Mouse (Mus musculus) monocyte, adult 2 months (primary cell): ENCODE data around the gene Plppr2.
A peak's percentile ranks its signal among the peaks of the same experiment; 100 is the strongest.

Source experiments
- DNase-seq, 2 experiments: peaks; one replicate each; pipeline ENCODE4 v3.0.0; 2022; ENCODE audit warnings: low spot score in 2 of 2, low read depth in 1 of 2

Plppr2 gene

DNA sequence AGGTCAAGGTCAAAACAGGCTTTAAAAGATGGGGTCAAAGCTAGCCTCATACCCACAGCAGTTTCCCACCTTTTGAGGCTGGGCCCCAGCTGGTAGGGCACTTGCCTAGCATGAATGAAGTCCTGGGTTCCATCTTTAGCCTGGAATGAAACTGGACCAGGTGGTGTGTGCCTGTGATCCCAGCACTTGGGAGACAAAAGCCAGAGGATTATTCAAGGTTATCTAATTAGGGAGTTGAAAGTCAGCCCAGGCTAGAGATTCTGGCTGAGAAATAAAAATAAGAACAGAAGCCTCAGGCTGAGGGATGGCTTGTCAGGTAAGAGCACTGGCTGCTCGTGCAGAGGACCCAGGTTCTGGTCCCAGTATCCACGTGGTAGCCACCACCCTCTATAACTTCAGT is 4.8 kb upstream of the Plppr2 start:
- DNase-seq: no peak

DNA sequence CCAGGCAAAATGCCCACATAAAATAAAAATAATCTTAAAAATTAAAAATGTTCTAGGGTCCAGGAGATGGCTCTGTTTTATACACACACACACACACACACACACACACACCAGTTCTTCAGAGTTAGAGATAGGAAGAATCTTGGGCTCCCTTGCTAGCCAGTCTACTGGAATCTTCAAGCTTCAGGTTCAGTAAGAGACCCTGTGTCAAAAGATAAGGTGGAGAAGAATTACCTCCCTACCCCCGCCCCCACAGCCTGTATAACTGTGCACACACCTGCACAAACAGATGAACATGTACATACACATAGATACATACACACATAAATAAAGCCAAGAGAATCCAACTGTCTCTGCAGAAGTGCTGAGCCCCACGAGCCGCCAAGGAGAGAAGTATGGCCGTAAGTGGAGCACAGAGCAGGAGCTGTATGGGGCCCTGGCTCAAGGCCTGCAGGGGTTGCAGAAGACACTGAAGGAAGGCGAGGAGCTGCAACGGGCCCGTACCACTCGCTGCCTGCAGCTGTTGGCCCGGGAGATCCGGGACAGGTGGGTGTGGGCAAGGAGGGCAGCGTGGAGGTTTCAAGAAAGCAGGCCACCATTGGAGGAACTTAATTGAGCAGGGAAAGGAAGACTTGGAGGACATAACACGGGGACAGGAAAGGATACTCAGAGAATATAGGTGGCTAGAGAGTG is 4.2 kb upstream of the Plppr2 start:
- no peak for DNase-seq

DNA sequence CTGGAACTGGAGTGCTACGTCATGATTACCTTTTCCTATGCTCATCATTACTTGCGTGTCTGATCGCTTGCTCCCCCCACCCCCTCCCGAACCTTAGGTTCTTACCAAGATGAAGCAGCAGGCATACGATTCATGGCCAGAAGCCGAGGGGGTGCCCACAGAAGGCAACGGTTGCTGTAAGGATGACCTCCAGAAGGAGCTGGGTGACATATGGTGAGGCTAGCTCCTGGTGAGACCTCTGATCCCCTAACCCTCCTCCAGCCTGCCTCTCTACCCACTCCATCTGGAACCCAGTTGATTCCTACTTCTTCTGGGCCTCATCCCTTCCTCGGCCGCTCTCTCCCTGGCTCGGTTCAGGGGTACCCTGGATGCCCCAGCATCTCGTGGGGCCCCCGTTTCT is 2.8 kb upstream of the Plppr2 start:
- DNase-seq: no peak

DNA sequence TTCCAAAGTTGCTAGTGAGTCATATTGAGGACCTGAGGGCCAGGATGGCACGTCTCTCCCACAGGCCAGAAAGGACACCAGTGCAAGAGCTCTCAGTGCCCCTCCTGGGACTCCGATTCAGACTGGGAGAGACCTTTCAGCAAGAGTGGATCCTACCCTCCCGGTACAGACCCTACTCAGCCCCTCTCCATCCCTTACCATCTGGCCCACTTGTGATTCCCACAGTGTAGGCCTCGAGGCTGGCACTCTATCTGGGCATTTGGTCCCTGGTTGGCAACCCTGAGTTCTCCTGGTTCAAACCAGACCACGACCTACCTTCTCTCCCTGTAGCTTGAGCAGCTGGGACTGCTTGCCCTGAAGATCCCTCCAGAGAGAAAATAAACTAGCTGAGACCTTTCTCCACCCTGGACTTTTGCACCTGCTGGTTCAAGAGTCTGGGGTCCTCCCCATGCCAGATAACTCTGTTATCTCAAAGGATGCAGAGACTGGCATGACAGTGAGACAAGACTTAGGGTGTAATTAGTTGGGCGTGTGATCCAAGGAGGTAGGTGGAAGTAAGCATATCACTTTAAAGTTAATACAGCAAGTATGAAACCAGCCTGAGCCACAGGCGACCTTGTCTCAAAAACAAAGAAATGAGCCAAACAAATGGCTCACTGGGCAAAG is 1.2 kb upstream of the Plppr2 start:
- DNase-seq: no peak

DNA sequence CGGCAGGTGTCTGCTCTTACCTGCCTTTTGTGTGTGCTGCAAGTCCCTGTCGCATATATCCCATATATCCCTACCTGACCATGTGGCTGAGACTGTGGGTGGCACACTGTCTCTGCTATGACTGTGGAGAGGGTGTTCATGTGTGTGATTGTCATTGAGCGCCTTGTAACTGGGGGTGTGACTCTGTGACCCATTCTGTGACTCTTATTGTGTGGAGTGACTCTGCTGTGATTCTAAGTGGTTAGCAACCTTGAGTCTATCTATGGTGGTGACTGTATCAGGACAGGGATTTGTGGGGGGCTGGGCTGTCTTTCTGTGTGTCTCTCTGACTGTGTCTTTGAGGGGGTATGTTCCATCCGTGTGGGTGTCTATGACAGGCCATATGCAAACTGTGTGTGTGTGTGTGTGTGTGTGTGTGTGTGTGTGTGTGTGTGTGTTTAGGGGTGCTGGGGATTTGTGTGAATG is 910 bp downstream of the Plppr2 start:
- DNase-seq: no peak

DNA sequence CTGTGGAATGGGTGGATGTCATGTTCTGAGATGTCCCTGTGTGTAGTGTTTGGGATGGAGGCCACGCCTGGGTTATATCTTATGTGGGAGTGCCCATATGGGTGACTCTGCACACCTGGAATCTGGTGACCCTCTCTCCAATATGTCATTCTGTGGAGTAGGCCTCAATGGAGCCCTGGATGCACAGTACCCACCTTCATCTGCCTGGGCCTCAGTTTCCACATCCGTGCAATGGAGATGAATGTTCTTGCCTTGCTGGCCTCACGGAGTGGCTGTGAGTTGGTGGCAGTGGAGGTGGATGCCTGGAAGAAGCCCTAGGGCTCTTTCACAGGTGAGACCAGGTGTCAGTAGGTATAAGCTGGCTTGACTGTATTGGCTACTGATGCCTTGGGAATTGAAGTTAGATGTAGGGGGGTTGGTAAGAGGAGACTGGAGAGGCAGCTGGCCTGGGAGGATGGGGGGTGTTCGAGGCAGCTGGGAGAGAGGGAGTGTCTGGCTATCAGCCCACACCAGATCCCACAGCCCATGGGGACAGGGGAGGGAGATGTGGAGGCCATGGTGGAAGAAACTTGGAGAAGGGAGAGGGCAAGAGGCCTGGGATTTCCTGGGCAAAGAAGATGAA is 1.5 kb downstream of the Plppr2 start:
- no peak for DNase-seq

DNA sequence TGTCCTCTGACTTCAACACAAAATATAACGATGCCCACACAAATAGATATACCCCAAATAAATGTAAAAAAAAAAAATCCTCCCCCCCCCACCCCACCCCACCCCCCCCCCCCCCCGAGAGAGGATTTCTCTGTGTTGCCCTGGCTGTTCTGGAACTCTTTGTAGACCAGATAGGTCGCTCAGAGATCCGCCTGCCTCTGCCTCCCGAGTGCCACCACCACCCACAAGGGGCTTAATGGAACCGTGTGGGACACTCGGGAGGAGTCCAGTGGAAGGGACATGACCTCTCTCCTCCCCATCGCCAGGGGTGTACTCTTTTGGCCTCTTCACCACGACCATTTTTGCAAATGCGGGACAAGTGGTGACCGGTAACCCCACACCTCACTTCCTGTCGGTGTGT is 6.2 kb downstream of the Plppr2 start:
- DNase-seq: no peak

DNA sequence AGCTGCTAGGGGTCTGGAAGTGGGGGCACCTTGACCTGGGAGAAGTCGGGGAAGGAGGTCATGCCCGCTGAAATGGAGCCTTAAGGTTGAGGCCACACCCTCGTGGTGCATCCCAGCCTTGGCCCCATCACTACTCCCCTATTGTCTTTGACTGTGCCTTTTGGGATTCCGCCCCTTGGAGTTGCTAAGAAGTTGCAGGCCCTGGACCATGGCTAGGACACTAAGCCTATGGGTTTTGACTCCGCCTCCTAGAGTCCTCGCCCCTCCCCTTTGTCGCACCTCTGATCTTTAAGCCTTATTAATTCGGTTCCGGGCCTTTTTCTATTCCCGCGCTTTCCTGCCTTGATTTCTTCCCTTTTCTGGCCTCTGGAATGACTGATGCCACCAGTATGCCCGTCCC is 6.8 kb downstream of the Plppr2 start:
- no peak for DNase-seq

DNA sequence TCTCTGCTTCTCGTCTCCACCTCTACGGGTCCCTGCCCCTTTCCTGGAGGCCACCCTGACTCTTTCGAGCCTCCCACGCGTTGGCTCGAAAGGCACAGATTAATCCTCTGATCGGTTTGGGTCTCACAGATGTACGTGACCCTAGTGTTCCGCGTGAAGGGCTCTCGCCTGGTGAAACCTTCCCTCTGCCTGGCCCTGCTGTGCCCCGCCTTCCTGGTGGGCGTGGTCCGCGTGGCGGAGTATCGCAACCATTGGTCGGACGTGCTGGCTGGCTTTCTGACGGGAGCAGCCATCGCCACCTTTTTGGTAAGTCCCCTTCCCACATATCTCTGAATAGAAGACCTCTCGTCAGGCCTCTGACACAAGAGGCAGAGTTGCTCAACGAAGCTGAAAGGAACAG is 7.4 kb downstream of the Plppr2 start:
- DNase-seq: no peak

DNA sequence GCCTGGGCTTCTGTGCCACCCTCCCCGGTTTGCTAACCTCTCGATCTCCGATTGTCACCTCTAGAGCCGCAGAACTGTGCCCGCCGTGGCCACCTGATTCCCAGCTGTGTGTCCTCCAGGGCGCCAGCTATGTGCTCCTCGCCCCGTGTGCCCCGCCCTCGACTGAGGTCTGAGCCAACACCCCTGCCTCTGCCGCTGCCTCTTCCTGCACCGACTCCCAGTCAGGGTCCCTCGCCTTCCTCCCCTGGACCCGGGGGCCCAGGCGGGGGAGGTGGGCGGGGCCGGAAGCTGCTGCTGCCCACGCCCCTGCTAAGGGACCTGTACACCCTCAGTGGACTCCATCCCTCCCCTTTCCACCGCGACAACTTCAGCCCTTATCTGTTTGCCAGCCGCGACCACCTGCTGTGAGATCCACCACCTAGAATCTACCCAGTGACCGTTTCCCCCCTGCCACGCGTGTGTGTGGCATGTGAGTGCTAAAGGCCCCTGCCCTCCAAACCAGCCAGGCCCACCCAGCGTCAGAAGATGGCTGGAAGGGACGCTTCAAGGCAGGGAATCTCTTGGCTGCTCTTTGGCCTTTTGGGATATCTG is 10.8 kb downstream of the Plppr2 start:
- no peak for DNase-seq

DNA sequence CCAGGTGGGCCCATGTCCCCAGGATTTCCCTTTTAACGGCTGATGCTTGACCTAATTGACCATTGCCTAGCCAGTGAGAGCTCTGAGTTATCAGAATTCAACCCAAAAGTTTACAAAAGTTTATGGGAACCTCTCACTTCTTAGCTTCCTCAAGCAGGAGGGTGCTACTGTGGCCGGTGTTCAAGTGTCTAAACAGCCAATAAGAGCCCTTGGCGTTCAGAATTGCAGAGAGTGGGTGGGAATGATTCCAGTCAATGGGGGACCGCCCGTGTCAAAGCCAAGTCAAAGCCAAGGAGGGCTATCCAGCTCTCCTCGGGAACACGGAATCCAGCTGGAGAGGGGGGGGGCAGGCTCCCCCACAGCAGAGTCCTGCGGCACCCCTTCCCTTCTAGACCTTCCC is 11.3 kb downstream of the Plppr2 start:
- no peak for DNase-seq

DNA sequence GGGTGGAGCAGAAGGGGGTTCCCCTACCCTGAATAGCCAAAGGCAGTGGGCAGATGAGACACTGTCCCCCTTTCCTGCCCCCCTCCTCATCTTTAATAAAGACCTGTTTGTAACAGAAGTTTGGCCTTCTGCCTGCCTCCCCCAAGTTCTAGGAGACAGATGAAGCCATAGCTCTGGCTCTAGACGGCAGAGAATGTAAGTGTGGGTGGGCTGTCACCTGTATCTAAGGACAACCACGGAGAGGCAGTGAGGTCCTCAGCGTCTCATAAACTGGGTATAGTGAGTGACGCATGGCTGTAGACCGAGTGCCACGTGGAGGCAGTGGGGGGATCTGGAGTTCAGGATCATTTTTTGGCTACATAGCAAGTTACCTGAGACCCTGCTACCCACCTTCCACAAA is 12.0 kb downstream of the Plppr2 start:
- DNase-seq: no peak

DNA sequence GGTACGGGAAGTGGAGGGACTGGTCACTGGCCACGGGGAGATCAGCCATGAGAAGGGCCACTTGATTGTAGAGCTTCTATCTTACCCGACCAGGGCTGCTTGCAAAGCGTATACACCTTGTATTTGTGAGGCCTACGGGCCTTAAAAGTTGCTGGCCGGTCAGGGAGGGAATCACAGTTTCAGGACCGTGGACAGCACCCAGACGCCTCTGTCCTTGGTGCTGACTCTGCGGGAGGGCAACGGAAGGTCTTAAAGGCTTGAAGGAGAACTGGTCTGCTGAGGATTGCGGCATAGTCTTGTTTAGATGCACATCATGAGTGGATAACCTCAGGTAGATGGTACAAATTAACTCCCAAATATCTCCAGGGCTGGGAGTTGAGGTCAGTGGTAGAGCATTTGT is 13.5 kb downstream of the Plppr2 start:
- DNase-seq: peak; percentile 30 to 64

DNA sequence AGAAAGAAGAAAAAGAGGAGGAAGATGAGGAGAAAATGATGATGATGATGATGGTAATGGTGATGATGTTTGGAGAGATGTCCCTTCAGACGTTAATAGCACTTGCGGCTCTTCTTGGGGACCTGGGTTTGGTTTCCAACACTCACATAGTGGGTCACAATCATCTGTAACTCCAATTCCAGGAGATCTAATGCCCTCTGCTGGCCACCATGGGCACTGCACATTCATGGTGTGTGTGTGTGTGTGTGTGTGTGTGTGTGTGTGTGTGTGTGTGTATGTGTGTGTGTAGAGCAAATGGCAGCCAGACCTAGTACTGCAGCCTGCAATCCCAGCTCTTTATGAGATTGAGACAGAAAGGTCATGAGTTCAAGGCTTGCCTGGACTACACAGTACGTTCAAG is 15.1 kb downstream of the Plppr2 start:
- DNase-seq: no peak

DNA sequence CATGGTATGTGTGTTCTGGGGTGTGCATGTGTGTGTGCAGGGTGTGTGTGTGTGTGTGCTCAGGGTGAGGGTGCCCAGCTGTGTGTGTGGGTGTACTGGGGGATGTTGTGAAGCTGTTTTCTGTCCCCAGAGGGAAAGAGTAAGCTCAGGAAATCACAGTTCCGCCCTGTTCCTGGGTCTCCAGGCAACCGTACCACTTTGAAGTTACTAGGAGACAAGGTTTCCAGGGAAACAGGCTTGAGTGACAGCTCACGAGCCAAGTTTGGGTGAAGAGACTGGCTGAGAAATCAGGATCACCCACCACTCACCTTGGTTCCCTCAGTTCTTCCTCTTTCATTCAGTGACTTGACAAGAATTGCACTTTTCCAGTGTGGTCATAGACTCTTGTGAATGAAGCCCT is 16.8 kb downstream of the Plppr2 start:
- no peak for DNase-seq

DNA sequence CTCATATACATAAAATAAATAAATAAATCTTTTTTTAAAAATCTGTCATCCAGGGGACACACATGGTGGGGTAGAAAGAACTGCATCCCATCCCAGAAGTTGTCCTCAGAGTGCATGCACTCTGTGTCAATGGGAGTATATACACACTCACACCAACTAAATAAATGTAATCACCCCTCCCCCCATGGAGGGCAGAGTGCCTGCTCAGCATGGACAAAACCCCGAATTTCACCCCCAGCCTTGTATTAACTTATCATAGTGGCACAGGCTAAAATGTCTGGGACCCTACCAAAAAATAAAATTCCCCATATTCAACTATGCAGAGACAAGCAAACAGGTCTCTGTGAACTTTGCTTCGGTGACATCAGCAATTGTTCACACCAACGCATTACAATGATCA is 17.8 kb downstream of the Plppr2 start:
- DNase-seq: no peak

DNA sequence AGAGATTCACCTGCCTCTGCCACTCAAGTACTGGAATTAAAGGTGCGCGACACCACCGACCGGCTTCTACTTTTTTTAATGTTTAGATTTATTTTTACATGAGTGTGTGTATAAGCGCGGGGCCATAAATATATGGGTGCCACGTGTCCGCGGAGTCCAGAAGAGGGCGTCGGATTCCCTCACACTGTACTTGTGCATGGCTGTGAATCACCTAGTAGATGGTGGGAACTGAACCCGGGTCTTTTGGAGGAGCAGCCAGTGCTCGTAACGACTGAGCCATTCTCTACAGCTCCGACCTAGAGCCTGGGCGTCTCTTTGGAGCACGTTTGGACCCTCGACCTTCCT is 18.4 kb downstream of the Plppr2 start:
- no peak for DNase-seq

DNA sequence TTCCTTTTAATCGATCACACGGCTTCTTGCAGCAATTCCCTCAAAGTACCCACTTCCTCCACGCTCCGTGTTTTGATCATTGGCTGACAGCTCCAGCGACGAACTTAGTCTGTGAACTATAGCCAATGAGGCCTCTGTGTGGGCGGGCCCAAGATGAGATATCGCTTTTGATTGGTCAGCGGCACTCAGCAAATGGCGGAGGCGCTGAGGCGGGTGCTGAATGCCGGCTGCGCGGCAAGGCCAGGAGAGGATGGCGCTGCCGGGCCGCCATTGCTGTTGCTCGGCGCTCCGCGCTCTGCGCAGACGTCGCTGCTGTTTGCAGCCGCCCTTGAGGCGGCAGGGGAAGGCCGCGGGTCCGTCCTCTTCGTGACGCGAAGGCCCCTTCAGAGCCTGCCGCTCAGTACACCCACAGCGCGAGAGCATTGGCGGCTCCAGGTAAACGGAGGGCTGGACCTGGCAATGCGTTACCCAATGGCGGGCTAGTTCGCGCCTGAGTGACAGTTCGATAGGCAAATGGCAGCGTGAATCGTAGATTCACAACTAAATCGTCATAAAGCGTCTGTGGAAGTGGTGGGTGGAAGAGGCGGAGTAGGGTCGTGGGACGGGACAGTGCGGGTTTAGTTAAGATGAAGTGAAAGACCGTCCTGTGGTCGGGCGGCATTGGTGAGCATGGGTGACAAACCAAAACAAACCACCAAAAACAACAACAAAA is 18.9 kb downstream of the Plppr2 start, which contains the start of gene Swsap1:
Swsap1 (plus strand) TSS at position 186 of the 712 bp plus-strand sequence.
- peak; percentile 96 to 97 for DNase-seq

DNA sequence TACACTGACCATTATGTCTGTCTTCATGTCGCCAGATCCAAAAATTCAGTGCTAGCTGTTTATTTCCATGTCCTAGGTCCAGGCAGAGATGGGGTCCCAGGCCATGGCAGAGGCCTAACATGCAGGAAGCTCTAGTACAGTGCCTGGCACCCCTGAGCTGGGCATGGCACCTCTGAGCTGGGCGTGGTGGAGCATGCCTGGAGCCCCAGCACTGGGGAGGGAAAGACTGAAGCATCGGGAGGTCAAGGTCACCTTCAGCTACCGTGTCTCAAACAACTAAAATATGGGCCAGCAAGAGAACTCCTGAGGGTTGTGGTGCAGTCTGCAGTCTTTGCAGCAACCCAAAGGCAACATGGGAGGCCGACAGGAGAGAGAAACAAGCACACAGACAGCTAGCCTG is 21.5 kb downstream of the Plppr2 start:
- DNase-seq: no peak

DNA sequence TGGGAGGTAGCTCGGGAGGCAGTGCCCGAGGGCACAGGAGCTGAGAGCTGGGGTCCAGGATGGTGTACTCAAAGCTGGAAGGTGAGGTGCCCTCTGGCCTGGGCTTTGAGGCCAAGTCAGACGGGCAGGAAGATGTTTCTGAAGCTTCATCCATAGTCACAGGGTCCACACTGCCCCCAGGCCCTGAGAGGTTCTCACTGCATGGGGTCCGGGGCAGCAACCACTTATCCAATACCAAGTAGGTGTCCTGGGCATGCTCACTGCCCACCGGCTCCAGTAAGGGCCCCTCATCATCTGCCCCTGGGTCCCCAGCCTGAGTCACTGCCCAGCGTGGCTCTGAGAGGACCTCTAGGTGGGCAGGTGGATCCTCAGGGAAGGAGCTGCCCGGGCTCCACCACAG is 22.4 kb downstream of the Plppr2 start:
- no peak for DNase-seq

DNA sequence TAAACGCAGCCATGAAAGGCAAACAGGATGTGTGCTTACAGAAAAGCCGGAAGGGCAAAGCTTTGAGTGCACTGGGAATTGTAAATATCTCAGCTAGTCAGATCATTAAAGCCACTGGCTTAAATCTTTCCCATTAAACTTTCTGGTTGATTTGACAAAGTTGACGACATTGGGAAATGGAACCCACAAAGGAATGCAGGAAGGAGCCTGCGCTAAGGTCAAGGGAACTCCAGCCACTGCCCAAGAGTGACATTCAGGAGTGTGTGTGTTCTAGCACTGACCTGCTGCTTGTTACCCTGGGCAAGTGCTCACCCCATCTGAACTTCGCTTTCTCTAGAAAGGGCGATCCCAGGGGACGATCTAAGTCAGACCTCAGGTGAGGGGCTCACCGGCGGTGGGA is 23.3 kb downstream of the Plppr2 start:
- DNase-seq: no peak
